Mouse (Mus musculus) cortical plate, adult 2 months (tissue): Measurements from ENCODE around the gene Cmip.

ENCODE experiments used
- CTCF ChIP-seq: fragments of 200-500 bp; IDR thresholded peaks from 2 replicates; pipeline ENCODE4 v1.5.1; 2011; ENCODE audit warnings: mild to moderate bottlenecking, control low read depth, low read length; ENCODE audit not compliant: insufficient read depth; ENCODE audit errors: extremely low read depth
- POLR2A ChIP-seq: fragments of 200-500 bp; IDR thresholded peaks from 2 replicates; pipeline ENCODE4 v1.6.1; 2011; ENCODE audit warnings: mild to moderate bottlenecking, low read length, control low read depth; ENCODE audit not compliant: insufficient read depth; ENCODE audit errors: extremely low read depth

- TF ChIP-seq POLR2A (no peak), CTCF (no peak)
Measured at GRCm38 (mm10) chr8:117475819-117476218, 219.0 kb downstream of the Cmip start.
